Mouse (Mus musculus) cortical plate, adult 2 months (tissue): Measurements from ENCODE around the gene Reep3. TPM values are rescaled to one million over a fixed set of nuclear protein-coding genes. Genes with fewer than 3 reads are reported as not detected.

Experiments
- H3K27ac ChIP-seq: fragments of 200-500 bp; 2 replicates; pipeline ENCODE4 v1.5.1; 2012; ENCODE audit warnings: low read length, control low read depth, inconsistent platforms; ENCODE audit not compliant: insufficient read depth
- H3K4me1 ChIP-seq: fragments of 200-500 bp; 2 replicates; pipeline ENCODE4 v1.6.1; 2011; ENCODE audit warnings: low read length; ENCODE audit not compliant: control insufficient read depth, insufficient read depth
- H3K4me3 ChIP-seq: fragments of 200-500 bp; 2 replicates; pipeline ENCODE4 v1.5.1; 2011; ENCODE audit warnings: mild to moderate bottlenecking, low read length, control low read depth; ENCODE audit not compliant: insufficient read depth
- CTCF ChIP-seq: fragments of 200-500 bp; IDR thresholded peaks from 2 replicates; pipeline ENCODE4 v1.5.1; 2011; ENCODE audit warnings: mild to moderate bottlenecking, control low read depth, low read length; ENCODE audit not compliant: insufficient read depth; ENCODE audit errors: extremely low read depth
- POLR2A ChIP-seq: fragments of 200-500 bp; IDR thresholded peaks from 2 replicates; pipeline ENCODE4 v1.6.1; 2011; ENCODE audit warnings: mild to moderate bottlenecking, low read length, control low read depth; ENCODE audit not compliant: insufficient read depth; ENCODE audit errors: extremely low read depth
- polyA plus RNA-seq: library from polyadenylated mRNA; depleted of rRNA; stranded (reverse); fragments of >200 nt; gene quantifications from 2 replicates; pipeline ENCODE4 v1.2.3, GENCODE M21; 2012

Gene Reep3
- polyA plus RNA-seq, 1 experiment, result 26.4 TPM

DNA sequence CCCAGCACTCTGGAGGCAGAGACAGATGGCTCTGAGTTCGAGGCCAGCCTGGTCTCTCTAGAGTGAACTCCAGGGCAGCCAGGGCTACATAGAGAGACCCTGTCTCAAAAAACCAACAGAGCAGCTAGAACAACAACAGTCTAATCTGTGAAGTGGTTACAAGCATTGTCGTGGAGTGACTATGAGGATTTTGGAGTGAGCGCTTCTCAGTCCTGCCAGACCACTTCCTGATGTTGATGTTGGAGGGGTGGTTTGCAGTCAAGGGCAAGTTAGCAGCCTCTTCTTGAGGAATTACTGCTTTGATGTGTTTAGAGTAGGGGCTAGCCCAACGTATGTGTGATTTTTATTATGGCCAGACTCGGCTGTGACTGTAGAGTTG, 15.0 kb upstream of the Reep3 start:
- Histone ChIP-seq H3K27ac (no peak overlapping the region), H3K4me1 (peaks cover 14% of the 10 kb centered on the region), H3K4me3 (no peak overlapping the region)
- TF ChIP-seq CTCF (no peak), POLR2A (no peak)

DNA sequence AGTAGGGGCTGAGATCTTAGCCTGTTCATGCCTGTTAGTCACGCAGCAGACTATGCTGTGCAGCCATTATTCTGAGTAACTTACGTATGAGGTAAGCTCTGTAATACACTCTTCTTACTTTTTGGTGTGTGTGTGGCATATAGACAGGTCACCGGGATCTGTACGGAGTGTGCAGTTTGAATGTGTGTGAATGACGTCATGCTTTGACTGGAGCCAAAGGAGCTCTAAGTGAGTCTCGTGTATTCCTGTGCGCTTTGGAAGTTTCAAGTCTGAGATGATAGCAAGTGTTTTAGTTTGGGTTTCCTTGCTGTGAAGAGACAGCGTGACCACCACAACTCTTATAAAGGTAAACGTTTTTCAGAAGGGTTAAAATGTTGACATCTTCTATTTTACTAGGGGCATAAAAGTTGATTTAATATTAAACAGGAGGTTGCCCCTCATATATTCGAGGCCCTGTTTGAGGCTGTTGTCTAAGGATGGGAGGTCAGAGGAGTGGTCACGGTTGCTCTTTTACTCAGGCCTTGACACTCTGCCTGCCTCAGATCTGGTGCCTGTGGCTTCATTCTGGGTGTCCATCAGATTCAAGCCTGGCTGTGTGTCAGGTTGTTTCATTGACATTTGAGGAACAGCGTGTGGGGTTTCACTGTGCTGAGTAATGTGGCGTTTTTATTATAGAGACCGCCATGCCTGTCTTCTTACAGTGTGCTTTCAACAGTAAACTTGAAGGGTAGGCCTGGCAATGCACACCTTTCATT, 14.5 kb upstream of the Reep3 start:
- H3K27ac ChIP-seq, result no peak overlapping the region

GRCm38 (mm10) chr10:67109635-67110034, 12.9 kb upstream of the Reep3 start:
- no peak for TF ChIP-seq CTCF
- no peak for TF ChIP-seq POLR2A
- H3K4me1 ChIP-seq, result peaks cover 20% of the 10 kb centered on the region
- H3K4me3 ChIP-seq, result no peak overlapping the region
- no peak overlapping the region for H3K27ac ChIP-seq

More for the DNA sequence above, 14.5 kb upstream of the Reep3 start:
- TF ChIP-seq POLR2A (no peak), CTCF (no peak)
- Histone ChIP-seq H3K4me3 (no peak overlapping the region), H3K4me1 (peaks cover 16% of the 10 kb centered on the region)

GRCm38 (mm10) chr10:67108096-67108495, 11.4 kb upstream of the Reep3 start:
- peaks cover 21% of the 10 kb centered on the region for H3K4me1 ChIP-seq
- TF ChIP-seq CTCF (no peak), POLR2A (no peak)
- H3K27ac ChIP-seq, result no peak overlapping the region
- no peak overlapping the region for H3K4me3 ChIP-seq

DNA sequence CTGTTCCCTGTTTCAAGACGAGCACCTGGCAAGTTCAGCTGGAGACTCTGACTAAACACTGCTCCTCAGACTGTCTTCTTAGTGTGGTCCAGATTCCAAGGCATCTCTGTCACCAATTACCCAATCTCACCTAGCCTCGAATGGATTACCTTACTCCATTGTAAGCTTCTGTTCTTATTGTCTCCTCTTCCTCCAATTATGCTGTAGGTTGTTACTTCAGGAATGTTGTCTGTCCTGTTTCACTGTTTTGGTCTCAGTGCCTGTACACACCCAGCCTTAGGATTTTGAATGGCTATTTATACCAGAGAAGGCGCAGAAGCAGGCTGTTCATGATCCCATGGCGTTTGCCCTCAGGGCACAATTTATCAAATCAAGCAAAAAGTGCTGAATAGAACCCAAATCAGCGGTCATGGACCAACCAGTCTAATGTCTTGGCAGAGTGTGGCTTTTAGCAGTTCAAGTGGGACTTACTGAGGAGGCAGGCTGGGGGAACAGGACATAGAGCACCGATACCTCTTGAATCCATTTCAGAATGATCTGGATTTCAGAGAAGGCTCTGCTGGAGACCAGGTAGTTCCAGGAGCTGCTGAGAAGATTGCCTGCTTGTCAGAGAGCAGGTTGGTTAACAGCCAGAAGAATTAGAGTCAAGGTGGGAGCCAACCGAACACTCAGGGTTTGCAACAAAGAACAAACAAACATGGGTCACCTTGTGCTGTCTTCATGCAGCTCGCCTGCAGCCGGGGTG, 10.4 kb upstream of the Reep3 start:
- Histone ChIP-seq H3K27ac (no peak overlapping the region), H3K4me1 (peaks cover 26% of the 10 kb centered on the region), H3K4me3 (no peak overlapping the region)
- no peak for TF ChIP-seq CTCF
- TF ChIP-seq POLR2A, result no peak

- TF ChIP-seq POLR2A (no peak), CTCF (no peak)
- Histone ChIP-seq H3K4me1 (peaks cover 31% of the 10 kb centered on the region), H3K4me3 (no peak overlapping the region), H3K27ac (no peak overlapping the region)
These were observed 9.7 kb upstream of the Reep3 start for GRCm38 (mm10) chr10:67106400-67106799.

GRCm38 (mm10) chr10:67105331-67106217, 8.8 kb upstream of the Reep3 start:
- Histone ChIP-seq H3K4me3 (no peak overlapping the region), H3K4me1 (peaks cover 32% of the 10 kb centered on the region), H3K27ac (no peak overlapping the region)
- TF ChIP-seq CTCF, result no peak
- no peak for TF ChIP-seq POLR2A

DNA sequence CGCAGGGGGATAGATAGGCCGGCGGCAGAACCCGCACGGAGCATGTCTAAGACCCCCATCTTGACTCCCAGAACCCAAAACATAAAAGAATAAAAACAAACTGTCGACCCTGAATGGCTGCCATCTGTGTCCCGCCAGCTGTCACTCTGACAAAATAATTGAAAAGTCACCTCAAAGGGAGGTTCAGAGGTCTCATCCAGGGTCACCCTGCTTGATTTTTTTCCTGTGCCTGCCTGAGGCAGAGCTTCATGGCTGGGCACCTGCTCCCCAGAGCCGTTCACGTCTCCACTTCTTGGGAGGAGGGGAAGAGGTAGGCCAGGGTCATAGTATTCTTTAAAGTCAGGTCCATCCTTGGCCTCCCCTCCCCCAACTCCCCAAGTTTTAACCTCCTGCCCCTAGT, 7.8 kb upstream of the Reep3 start:
- TF ChIP-seq CTCF, result no peak
- no peak for TF ChIP-seq POLR2A
- peaks cover 34% of the 10 kb centered on the region for H3K4me1 ChIP-seq
- no peak overlapping the region for H3K27ac ChIP-seq

DNA sequence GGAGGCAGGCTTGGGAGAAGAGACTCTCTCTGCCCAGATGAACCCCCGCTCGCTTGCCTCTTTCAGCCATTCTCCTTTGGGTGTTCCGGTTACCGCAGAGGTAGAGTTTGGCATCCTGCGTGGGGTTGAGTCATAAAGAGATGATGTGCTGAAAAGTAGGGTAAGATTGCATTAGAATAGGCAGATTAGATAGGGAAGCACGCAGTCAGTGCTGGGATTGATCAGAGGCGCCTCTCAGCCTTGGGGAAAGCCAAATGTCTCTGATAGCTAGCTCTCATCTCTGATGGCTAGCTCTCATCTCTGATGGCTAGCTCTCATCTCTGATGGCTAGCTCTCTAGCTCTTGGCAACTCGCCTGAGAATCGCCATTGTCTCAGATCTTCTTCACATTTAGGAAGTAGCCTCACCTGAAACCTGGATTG, 4.1 kb upstream of the Reep3 start:
- no peak overlapping the region for H3K4me3 ChIP-seq
- peaks cover 27% of the 10 kb centered on the region for H3K4me1 ChIP-seq
- no peak overlapping the region for H3K27ac ChIP-seq
- TF ChIP-seq POLR2A (no peak), CTCF (no peak)

More for the DNA sequence above, 7.8 kb upstream of the Reep3 start:
- H3K4me3 ChIP-seq, result no peak overlapping the region
